Mouse (Mus musculus): ENCODE data around the gene Parn. TPM values are rescaled to one million over a fixed set of nuclear protein-coding genes. Genes with fewer than 3 reads are reported as not detected.
A peak's percentile ranks its signal among the peaks of the same experiment; 100 is the strongest.

Gene Parn
- polyA plus RNA-seq, 1 experiment from 2014 or later, result 15.5 TPM

GRCm38 (mm10) chr16:13621745-13622507, 46.0 kb downstream of the Parn start:
- no peaks in the 10 kb centered on the region for H3K9me3 ChIP-seq (replicated peaks)
- WGBS (ENCODE audit: insufficient replicate concordance), result 58% methylated on average over 3 of the region's 3 CpGs
- no peak overlapping the region for H3K9ac ChIP-seq
- peaks cover 11% of the 10 kb centered on the region for H3K4me1 ChIP-seq (replicated peaks)
- peaks cover 27% of the 10 kb centered on the region; the same call in 1 of the 2 replicates for H3K36me3 ChIP-seq (replicated peaks)
- ATAC-seq (ENCODE audit: insufficient read depth), result peak; percentile 31; the same call in 1 of the 2 replicates
- H3K4me3 ChIP-seq (replicated peaks), result no peak overlapping the region
- no peak overlapping the region for H3K27ac ChIP-seq (replicated peaks)
- no peak overlapping the region for H3K4me2 ChIP-seq
- H3K27me3 ChIP-seq, result no peaks in the 10 kb centered on the region

- Histone ChIP-seq H3K9ac (no peak overlapping the region), H3K27me3 (no peaks in the 10 kb centered on the region), H3K4me3 (replicated peaks) (no peak overlapping the region), H3K36me3 (replicated peaks) (peaks cover 18% of the 10 kb centered on the region; the same call in 1 of the 2 replicates), H3K4me1 (replicated peaks) (peaks cover 11% of the 10 kb centered on the region), H3K4me2 (no peak overlapping the region), H3K9me3 (replicated peaks) (no peaks in the 10 kb centered on the region), H3K27ac (replicated peaks) (no peak overlapping the region)
- no peak for ATAC-seq (ENCODE audit: insufficient read depth)
- 61% methylated on average over 3 of the region's 3 CpGs for WGBS (ENCODE audit: insufficient replicate concordance)
Observed at GRCm38 (mm10) chr16:13620194-13620593, 47.8 kb downstream of the Parn start.

- Histone ChIP-seq H3K4me1 (replicated peaks) (peaks cover 3% of the 10 kb centered on the region; the same call in 1 of the 2 replicates), H3K27ac (replicated peaks) (no peak overlapping the region), H3K9ac (no peak overlapping the region), H3K4me3 (replicated peaks) (no peak overlapping the region), H3K27me3 (no peaks in the 10 kb centered on the region), H3K9me3 (replicated peaks) (no peaks in the 10 kb centered on the region), H3K36me3 (replicated peaks) (peaks cover 12% of the 10 kb centered on the region; the same call in 1 of the 2 replicates), H3K4me2 (no peak overlapping the region)
- no peak for ATAC-seq (ENCODE audit: insufficient read depth)
- WGBS (ENCODE audit: insufficient replicate concordance), result 66% methylated on average over 5 of the region's 5 CpGs
Observed at GRCm38 (mm10) chr16:13615276-13615675, 52.7 kb downstream of the Parn start.

- H3K9ac ChIP-seq, result no peak overlapping the region
- H3K27me3 ChIP-seq, result no peaks in the 10 kb centered on the region
- H3K9me3 ChIP-seq (replicated peaks), result no peaks in the 10 kb centered on the region
- no peak overlapping the region for H3K4me3 ChIP-seq (replicated peaks)
- ATAC-seq (ENCODE audit: insufficient read depth), result no peak
- H3K4me2 ChIP-seq, result no peak overlapping the region
- peaks cover 13% of the 10 kb centered on the region; the same call in 1 of the 2 replicates for H3K36me3 ChIP-seq (replicated peaks)
- no peaks in the 10 kb centered on the region for H3K4me1 ChIP-seq (replicated peaks)
- 69% methylated on average over 5 of the region's 5 CpGs for WGBS (ENCODE audit: insufficient replicate concordance)
- no peak overlapping the region for H3K27ac ChIP-seq (replicated peaks)
Observed at GRCm38 (mm10) chr16:13612571-13612970, 55.4 kb downstream of the Parn start.

GRCm38 (mm10) chr16:13612058-13612457, 55.9 kb downstream of the Parn start:
- Histone ChIP-seq H3K36me3 (replicated peaks) (peaks cover 13% of the 10 kb centered on the region; the same call in 1 of the 2 replicates), H3K9ac (no peak overlapping the region), H3K27me3 (no peaks in the 10 kb centered on the region), H3K4me2 (no peak overlapping the region), H3K4me1 (replicated peaks) (no peaks in the 10 kb centered on the region), H3K27ac (replicated peaks) (no peak overlapping the region), H3K4me3 (replicated peaks) (no peak overlapping the region), H3K9me3 (replicated peaks) (no peaks in the 10 kb centered on the region)
- no peak for ATAC-seq (ENCODE audit: insufficient read depth)
- 65% methylated on average over 6 of the region's 6 CpGs for WGBS (ENCODE audit: insufficient replicate concordance)

GRCm38 (mm10) chr16:13611399-13611798, 56.6 kb downstream of the Parn start:
- Histone ChIP-seq H3K27me3 (no peaks in the 10 kb centered on the region), H3K4me1 (replicated peaks) (no peaks in the 10 kb centered on the region), H3K9me3 (replicated peaks) (no peaks in the 10 kb centered on the region), H3K4me3 (replicated peaks) (no peak overlapping the region), H3K9ac (no peak overlapping the region), H3K27ac (replicated peaks) (no peak overlapping the region), H3K36me3 (replicated peaks) (peaks cover 14% of the 10 kb centered on the region; the same call in 1 of the 2 replicates), H3K4me2 (no peak overlapping the region)
- ATAC-seq (ENCODE audit: insufficient read depth), result no peak

- Histone ChIP-seq H3K36me3 (replicated peaks) (peaks cover 18% of the 10 kb centered on the region), H3K27ac (replicated peaks) (no peak overlapping the region), H3K4me3 (replicated peaks) (no peak overlapping the region), H3K4me1 (replicated peaks) (no peaks in the 10 kb centered on the region), H3K27me3 (no peaks in the 10 kb centered on the region), H3K4me2 (no peak overlapping the region), H3K9ac (no peak overlapping the region), H3K9me3 (replicated peaks) (no peaks in the 10 kb centered on the region)
- 70% methylated on average over 5 of the region's 5 CpGs for WGBS (ENCODE audit: insufficient replicate concordance)
- ATAC-seq (ENCODE audit: insufficient read depth), result no peak
Observed at GRCm38 (mm10) chr16:13610951-13611381, 57.0 kb downstream of the Parn start.

GRCm38 (mm10) chr16:13608705-13609085, 59.3 kb downstream of the Parn start:
- WGBS (ENCODE audit: insufficient replicate concordance), result 79% methylated on average over 1 of the region's 1 CpGs
- H3K4me2 ChIP-seq, result no peak overlapping the region
- no peaks in the 10 kb centered on the region for H3K4me1 ChIP-seq (replicated peaks)
- peaks cover 11% of the 10 kb centered on the region for H3K36me3 ChIP-seq (replicated peaks)
- ATAC-seq (ENCODE audit: insufficient read depth), result no peak
- H3K4me3 ChIP-seq (replicated peaks), result no peak overlapping the region
- no peaks in the 10 kb centered on the region for H3K27me3 ChIP-seq
- H3K27ac ChIP-seq (replicated peaks), result no peak overlapping the region
- no peak overlapping the region for H3K9ac ChIP-seq
- no peaks in the 10 kb centered on the region for H3K9me3 ChIP-seq (replicated peaks)

GRCm38 (mm10) chr16:13607987-13608704, 59.8 kb downstream of the Parn start:
- no peaks in the 10 kb centered on the region for H3K4me1 ChIP-seq (replicated peaks)
- 72% methylated on average over 4 of the region's 4 CpGs for WGBS (ENCODE audit: insufficient replicate concordance)
- H3K36me3 ChIP-seq (replicated peaks), result peaks cover 11% of the 10 kb centered on the region
- H3K9ac ChIP-seq, result no peak overlapping the region
- no peaks in the 10 kb centered on the region for H3K9me3 ChIP-seq (replicated peaks)
- no peak overlapping the region for H3K4me3 ChIP-seq (replicated peaks)
- H3K27me3 ChIP-seq, result no peaks in the 10 kb centered on the region
- no peak overlapping the region for H3K27ac ChIP-seq (replicated peaks)
- ATAC-seq (ENCODE audit: insufficient read depth), result no peak
- no peak overlapping the region for H3K4me2 ChIP-seq

- H3K4me2 ChIP-seq, result no peak overlapping the region
- ATAC-seq (ENCODE audit: insufficient read depth), result no peak
- H3K4me1 ChIP-seq (replicated peaks), result no peaks in the 10 kb centered on the region
- no peaks in the 10 kb centered on the region for H3K27me3 ChIP-seq
- H3K36me3 ChIP-seq (replicated peaks), result peaks cover 25% of the 10 kb centered on the region
- no peak overlapping the region for H3K9ac ChIP-seq
- no peak overlapping the region for H3K27ac ChIP-seq (replicated peaks)
- H3K4me3 ChIP-seq (replicated peaks), result no peak overlapping the region
- H3K9me3 ChIP-seq (replicated peaks), result no peaks in the 10 kb centered on the region
- WGBS (ENCODE audit: insufficient replicate concordance), result 67% methylated on average over 1 of the region's 1 CpGs
Observed at GRCm38 (mm10) chr16:13602779-13603178, 65.2 kb downstream of the Parn start.

GRCm38 (mm10) chr16:13589049-13589408, 78.9 kb downstream of the Parn start:
- no peak overlapping the region for H3K9ac ChIP-seq
- peaks cover 13% of the 10 kb centered on the region for H3K36me3 ChIP-seq (replicated peaks)
- H3K4me1 ChIP-seq (replicated peaks), result peaks cover 6% of the 10 kb centered on the region; the same call in 1 of the 2 replicates
- H3K9me3 ChIP-seq (replicated peaks), result no peaks in the 10 kb centered on the region
- no peak overlapping the region for H3K27ac ChIP-seq (replicated peaks)
- ATAC-seq (ENCODE audit: insufficient read depth), result no peak
- 64% methylated on average over 2 of the region's 2 CpGs for WGBS (ENCODE audit: insufficient replicate concordance)
- no peaks in the 10 kb centered on the region for H3K27me3 ChIP-seq
- H3K4me2 ChIP-seq, result no peak overlapping the region
- H3K4me3 ChIP-seq (replicated peaks), result no peak overlapping the region
